Mouse (Mus musculus) hindbrain, embryonic 16.5 days (tissue): ENCODE measurements around the gene Gm15319. TPM values are rescaled to one million over a fixed set of nuclear protein-coding genes. Genes with fewer than 3 reads are reported as not detected.
A peak's percentile ranks its signal among the peaks of the same experiment; 100 is the strongest.
"Not testable (repeated sequence)": the region's sequence is repeated elsewhere in the genome, so short reads cannot be mapped to it uniquely, and the experiment has no call there.

Source experiments
- ATAC-seq: fragments of 200-750 bp; cut with Nextera tagmentation; 2 replicates; pipeline ENCODE4 v1.8.0; 2017; ENCODE audit warnings: moderate TSS enrichment, moderate library complexity
- H3K27ac ChIP-seq: fragments of 300-500 bp; sonication (generic); 2 replicates; pipeline ENCODE4 v1.5.1; 2014; ENCODE audit warnings: low read depth, mild to moderate bottlenecking, control low read depth, low read length, moderate library complexity
- H3K27me3 ChIP-seq: fragments of 300-500 bp; sonication (generic); replicated peaks from 2 replicates; pipeline ENCODE4 v1.6.1; 2014; ENCODE audit warnings: low read length; ENCODE audit not compliant: control insufficient read depth, insufficient read depth
- H3K36me3 ChIP-seq: fragments of 300-500 bp; sonication (generic); 2 replicates; pipeline ENCODE4 v1.6.1; 2014; ENCODE audit warnings: mild to moderate bottlenecking, low read length, moderate library complexity, mixed read lengths; ENCODE audit not compliant: control insufficient read depth, insufficient read depth
- H3K4me1 ChIP-seq: fragments of 300-500 bp; sonication (generic); 2 replicates; pipeline ENCODE4 v1.6.1; 2014; ENCODE audit warnings: low read depth, low read length; ENCODE audit not compliant: control insufficient read depth, insufficient read depth
- H3K4me2 ChIP-seq: fragments of 300-500 bp; sonication (generic); 2 replicates; pipeline ENCODE4 v1.6.1; 2014; ENCODE audit warnings: mild to moderate bottlenecking, low read length, control low read depth, moderate library complexity
- H3K4me3 ChIP-seq: fragments of 300-500 bp; sonication (generic); 2 replicates; pipeline ENCODE4 v1.5.1; 2014; ENCODE audit warnings: mild to moderate bottlenecking, low read length, control low read depth, moderate library complexity
- H3K9ac ChIP-seq: fragments of 300-500 bp; sonication (generic); 2 replicates; pipeline ENCODE4 v1.6.1; 2014; ENCODE audit warnings: low read depth, mild to moderate bottlenecking, control low read depth, low read length, moderate library complexity
- H3K9me3 ChIP-seq: fragments of 300-500 bp; sonication (generic); 2 replicates; pipeline ENCODE4 v1.6.1; 2014; ENCODE audit warnings: mild to moderate bottlenecking, low read length, moderate library complexity; ENCODE audit not compliant: control insufficient read depth
- WGBS: fragments of 180-500 bp; shearing (Covaris S2); extraction: QIAGEN DNeasy Blood & Tissue Kit; methylation state at CpG from one replicate; pipeline ENCODE4 v1.1.7; 2014; 5-methylcytosine and 5-hydroxymethylcytosine counted together
- polyA plus RNA-seq: library from polyadenylated mRNA; unstranded; fragments of >200 nt; fragmentation: Nextera tagmentation; extraction: Ambion mirVana; gene quantifications from 2 replicates; pipeline ENCODE4 v1.2.1, GENCODE M21; 2015

Gm15319 gene
- 0.16 TPM in 1 of 2 replicates, not detected in the other for polyA plus RNA-seq

DNA sequence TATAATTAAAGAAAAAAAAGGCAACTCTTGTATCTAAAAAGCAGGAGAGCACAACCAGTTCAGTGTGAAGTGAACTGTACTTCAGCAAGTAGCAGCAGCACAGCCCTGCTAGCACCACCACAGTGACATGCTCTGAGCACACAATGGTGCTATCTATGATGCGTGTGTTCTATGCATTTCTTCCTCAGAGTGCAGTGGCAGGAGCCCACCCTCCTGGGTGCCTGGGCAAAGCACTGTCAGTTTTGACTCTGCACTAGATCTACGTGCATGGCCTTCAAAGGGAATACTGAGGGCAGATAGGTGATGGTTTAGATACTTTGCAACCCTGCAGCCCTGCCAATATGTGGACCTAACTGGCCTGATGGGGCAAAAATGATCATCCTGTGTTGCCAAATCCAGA, at the start of gene Gm15319:
Gene Gm15319, minus strand, starts transcription at position 101 of the 400 bp plus-strand sequence.
- H3K9me3 ChIP-seq, H3K4me3 ChIP-seq, H3K27ac ChIP-seq, H3K4me1 ChIP-seq, H3K9ac ChIP-seq, ATAC-seq, H3K27me3 ChIP-seq, H3K36me3 ChIP-seq, H3K4me2 ChIP-seq: not testable (repeated sequence)
- no CpG with 5 or more reads among the region's 2 CpGs for WGBS

- not testable (repeated sequence) for H3K4me3 ChIP-seq, H3K9ac ChIP-seq, H3K27me3 ChIP-seq, H3K4me2 ChIP-seq, H3K4me1 ChIP-seq, H3K36me3 ChIP-seq, H3K27ac ChIP-seq, H3K9me3 ChIP-seq, ATAC-seq
- WGBS: no CpG with 5 or more reads among the region's 3 CpGs
These were observed 47.3 kb upstream of the Gm15319 start for GRCm38 (mm10) chr8:20410355-20410754.

DNA sequence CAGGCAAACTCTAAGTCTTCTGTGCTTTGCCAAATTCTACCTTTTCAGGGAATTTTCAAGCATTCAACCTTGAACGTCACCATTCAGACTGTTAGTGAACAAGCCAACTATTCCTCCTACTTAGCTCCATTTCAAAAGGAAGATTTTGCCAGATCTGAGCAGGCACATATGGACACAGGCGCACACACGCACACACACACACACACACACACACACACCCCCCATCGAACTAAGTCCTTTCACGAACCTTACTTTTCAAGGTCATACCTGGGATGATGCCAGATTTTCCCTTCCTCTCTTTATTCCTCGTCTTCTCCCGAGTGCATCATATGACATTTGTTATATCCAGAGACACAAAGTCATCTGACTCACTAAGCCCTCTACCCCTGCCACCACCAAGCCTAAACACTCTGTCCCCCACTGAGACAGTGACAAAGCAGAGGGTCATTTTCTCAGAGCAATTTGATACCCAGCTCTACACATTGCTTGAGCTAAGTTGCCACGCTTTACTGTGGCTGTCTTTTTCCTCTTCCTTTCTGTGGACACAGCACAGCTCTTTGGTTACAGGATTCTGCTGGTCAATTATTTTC, 45.5 kb upstream of the Gm15319 start:
- not testable (repeated sequence) for H3K4me2 ChIP-seq, H3K27me3 ChIP-seq, H3K27ac ChIP-seq, ATAC-seq, H3K9ac ChIP-seq, H3K4me3 ChIP-seq, H3K4me1 ChIP-seq, H3K9me3 ChIP-seq, H3K36me3 ChIP-seq
- WGBS: 92% methylated on average over 6 of the region's 8 CpGs

DNA sequence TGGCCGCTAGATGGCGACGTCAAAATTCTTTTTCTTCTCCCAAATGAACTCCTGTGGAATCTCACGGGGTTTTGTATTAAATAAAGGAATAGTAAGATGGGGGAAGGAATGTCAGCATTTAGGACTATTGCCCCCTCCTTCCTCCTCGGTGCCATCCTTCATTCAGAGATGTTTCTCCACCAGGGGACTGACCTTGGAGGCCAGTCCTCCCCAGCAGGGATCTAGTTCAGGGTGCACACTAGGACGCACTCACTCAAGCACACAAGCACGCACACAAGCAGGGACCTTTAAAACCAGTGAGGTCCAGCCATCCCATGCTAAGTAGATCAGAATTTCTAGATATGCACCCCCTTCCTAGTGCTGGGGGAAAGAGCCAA, 26.3 kb upstream of the Gm15319 start:
- not testable (repeated sequence) for H3K9ac ChIP-seq, H3K4me3 ChIP-seq, H3K27ac ChIP-seq, H3K27me3 ChIP-seq, H3K9me3 ChIP-seq, H3K4me2 ChIP-seq, H3K36me3 ChIP-seq, H3K4me1 ChIP-seq
- WGBS: 26% methylated on average over 2 of the region's 7 CpGs
- peak; percentile 71; the same call in 1 of the 2 replicates for ATAC-seq

DNA sequence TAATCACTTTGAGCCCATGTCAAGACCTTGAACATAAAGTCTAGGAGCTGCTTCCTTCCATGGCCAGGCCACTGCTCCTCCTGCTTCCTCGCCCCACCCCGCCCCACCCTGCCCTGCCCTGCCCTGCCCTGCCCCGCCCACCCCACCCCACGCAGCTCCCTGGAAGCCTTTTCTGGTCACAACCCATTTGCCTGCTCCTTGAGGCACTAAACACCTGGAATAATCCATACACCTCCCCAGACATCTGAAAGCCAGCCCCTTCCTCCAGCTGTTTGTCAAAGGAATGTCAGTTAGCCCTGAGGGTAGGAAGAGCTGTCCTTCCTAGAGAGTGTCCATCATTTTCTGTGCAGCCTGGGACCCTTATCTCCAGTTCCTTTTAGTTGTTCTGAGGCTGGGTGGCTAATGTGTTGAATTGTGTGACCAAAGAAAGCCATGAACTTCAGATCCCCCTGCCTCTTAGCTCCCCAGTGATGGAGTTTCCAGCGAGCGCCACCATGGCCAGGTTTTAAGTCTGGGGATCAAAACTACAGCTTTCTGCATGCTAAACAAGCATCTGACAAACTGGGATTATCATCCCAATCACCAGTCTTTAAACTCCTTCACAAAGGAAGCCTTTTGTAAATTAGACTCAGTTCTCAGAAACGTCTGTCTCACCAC, 25.8 kb upstream of the Gm15319 start:
- H3K4me1 ChIP-seq, H3K4me2 ChIP-seq, H3K27ac ChIP-seq, H3K9me3 ChIP-seq, H3K9ac ChIP-seq, H3K4me3 ChIP-seq, H3K27me3 ChIP-seq, H3K36me3 ChIP-seq: not testable (repeated sequence)
- no CpG with 5 or more reads among the region's 7 CpGs for WGBS
- ATAC-seq: peak; percentile 71

DNA sequence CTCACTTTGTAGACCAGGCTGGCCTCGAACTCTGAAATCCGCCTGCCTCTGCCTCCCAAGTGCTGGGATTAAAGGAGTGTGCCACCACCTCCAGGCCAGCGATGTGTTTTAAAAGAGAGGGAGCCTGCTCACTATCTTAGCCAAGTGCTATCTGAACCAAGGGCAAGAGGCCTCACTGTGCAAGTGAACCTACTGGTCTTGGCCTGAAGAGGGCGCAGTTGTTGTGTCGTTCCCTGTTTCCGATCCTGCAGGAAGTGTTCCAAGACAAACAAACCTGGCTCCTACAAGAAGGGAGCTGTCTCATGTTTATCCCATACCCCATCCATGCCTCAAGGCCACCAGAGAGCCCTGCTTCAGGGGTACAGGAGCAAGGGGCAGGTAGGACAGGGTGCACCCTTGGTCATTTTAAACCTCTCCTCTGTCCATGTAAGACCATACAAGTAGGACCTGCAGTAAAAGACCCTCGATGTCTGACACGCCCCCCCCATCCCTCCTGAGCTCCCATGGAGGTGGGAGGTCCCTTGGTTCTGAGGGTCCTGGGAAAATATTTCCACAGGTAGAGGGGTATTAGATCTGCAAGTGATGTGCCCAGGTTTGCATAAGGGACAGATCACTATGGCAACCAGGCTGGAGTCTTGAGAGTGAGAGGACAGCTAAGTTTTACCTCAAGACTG, 24.2 kb upstream of the Gm15319 start:
- H3K36me3 ChIP-seq, ATAC-seq, H3K9me3 ChIP-seq, H3K9ac ChIP-seq, H3K4me1 ChIP-seq, H3K4me2 ChIP-seq, H3K27me3 ChIP-seq, H3K4me3 ChIP-seq, H3K27ac ChIP-seq: not testable (repeated sequence)
- 83% methylated on average over 2 of the region's 8 CpGs for WGBS

GRCm38 (mm10) chr8:20384990-20385389, 22.0 kb upstream of the Gm15319 start:
- not testable (repeated sequence) for H3K27me3 ChIP-seq, H3K4me2 ChIP-seq, H3K4me3 ChIP-seq, H3K36me3 ChIP-seq, H3K9ac ChIP-seq, H3K9me3 ChIP-seq, ATAC-seq, H3K4me1 ChIP-seq, H3K27ac ChIP-seq
- WGBS: no CpG with 5 or more reads among the region's 2 CpGs

DNA sequence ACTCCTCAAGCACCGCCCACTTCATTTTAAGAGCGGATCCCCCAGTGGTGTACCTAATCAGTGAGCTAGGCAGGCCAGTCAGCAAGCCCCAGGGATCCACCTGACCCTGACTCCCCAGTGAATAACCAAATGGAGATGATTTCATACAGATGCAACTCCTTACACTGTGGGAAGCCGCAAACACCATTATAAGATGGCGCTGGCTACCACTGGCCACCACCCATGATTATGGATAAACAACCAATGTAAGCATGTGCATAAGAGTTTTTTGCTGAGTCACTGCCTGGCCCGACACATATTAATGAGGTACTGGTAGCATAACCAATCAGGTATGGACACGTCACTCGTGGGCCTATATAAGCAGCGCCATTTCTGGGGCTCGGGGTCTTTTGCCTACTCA, 21.1 kb upstream of the Gm15319 start:
- WGBS: 92% methylated on average over 5 of the region's 9 CpGs
- not testable (repeated sequence) for H3K27ac ChIP-seq, ATAC-seq, H3K9ac ChIP-seq, H3K4me2 ChIP-seq, H3K36me3 ChIP-seq, H3K4me3 ChIP-seq, H3K27me3 ChIP-seq, H3K9me3 ChIP-seq, H3K4me1 ChIP-seq

DNA sequence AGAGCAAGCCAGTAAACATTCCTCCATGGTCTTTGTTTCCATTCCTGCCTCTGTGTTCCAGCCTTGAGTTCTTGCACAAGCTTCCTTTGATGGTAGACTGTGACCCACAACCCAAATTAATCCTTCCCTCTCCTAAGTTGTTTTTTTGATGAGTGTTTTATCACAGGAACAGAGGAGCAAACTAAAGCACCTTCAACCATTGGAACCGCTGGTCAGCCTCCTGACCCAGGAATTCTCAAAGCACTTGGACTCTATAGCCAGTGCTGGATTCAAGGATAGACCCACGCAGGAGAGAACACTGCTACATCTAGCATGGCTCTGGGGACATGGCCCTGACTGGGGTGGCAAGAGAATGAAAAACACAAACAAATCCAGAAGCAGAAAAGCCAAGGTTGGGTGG, 19.1 kb upstream of the Gm15319 start:
- 65% methylated on average over 2 of the region's 2 CpGs for WGBS
- not testable (repeated sequence) for ATAC-seq

More for the DNA sequence above, 19.1 kb upstream of the Gm15319 start:
- not testable (repeated sequence) for H3K4me3 ChIP-seq, H3K27ac ChIP-seq, H3K4me2 ChIP-seq, H3K9me3 ChIP-seq, H3K9ac ChIP-seq, H3K36me3 ChIP-seq, H3K4me1 ChIP-seq, H3K27me3 ChIP-seq
